Mouse (Mus musculus) liver, postnatal 0 days (tissue): ENCODE data around the gene Ehbp1.

ENCODE experiments used
- CTCF ChIP-seq: sonication (generic); IDR thresholded peaks from 2 replicates; pipeline ENCODE4 v1.5.1; 2016; ENCODE audit warnings: antibody characterized with exemption, low read depth
- EP300 ChIP-seq: IDR thresholded peaks from 2 replicates; pipeline ENCODE4 v1.6.1; 2016; ENCODE audit warnings: antibody characterized with exemption, low read depth, mild to moderate bottlenecking

GRCm38 (mm10) chr11:22155366-22156095, 186.6 kb downstream of the Ehbp1 start:
- TF ChIP-seq CTCF (no peak), EP300 (no peak)
